Mouse (Mus musculus) liver, embryonic 15.5 days (tissue): ENCODE data around the gene Rfx3. TPM values are rescaled to one million over a fixed set of nuclear protein-coding genes. Genes with fewer than 3 reads are reported as not detected.

Source experiments
- ATAC-seq: fragments of 200-750 bp; cut with Nextera tagmentation; 2 replicates; pipeline ENCODE4 v1.8.0; 2017; ENCODE audit warnings: moderate number of reproducible peaks, mild to moderate bottlenecking, moderate library complexity; ENCODE audit not compliant: insufficient read depth
- H3K27ac ChIP-seq: fragments of 300-500 bp; sonication (generic); replicated peaks from 2 replicates; pipeline ENCODE4 v1.5.1; 2015; ENCODE audit warnings: mild to moderate bottlenecking, inconsistent platforms
- H3K27me3 ChIP-seq: fragments of 300-500 bp; sonication (generic); 2 replicates; pipeline ENCODE4 v1.6.1; 2015; ENCODE audit warnings: mild to moderate bottlenecking, inconsistent platforms
- H3K36me3 ChIP-seq: fragments of 300-500 bp; sonication (generic); replicated peaks from 2 replicates; pipeline ENCODE4 v1.6.1; 2015; ENCODE audit warnings: moderate library complexity, mild to moderate bottlenecking, inconsistent platforms
- H3K4me1 ChIP-seq: fragments of 300-500 bp; sonication (generic); replicated peaks from 2 replicates; pipeline ENCODE4 v1.6.1; 2015; ENCODE audit warnings: inconsistent platforms
- H3K4me2 ChIP-seq: fragments of 300-500 bp; sonication (generic); 2 replicates; pipeline ENCODE4 v1.6.1; 2015; ENCODE audit warnings: moderate library complexity, mild to moderate bottlenecking, inconsistent platforms
- H3K4me3 ChIP-seq: fragments of 300-500 bp; sonication (generic); replicated peaks from 2 replicates; pipeline ENCODE4 v1.5.1; 2015; ENCODE audit warnings: mild to moderate bottlenecking, inconsistent platforms
- H3K9ac ChIP-seq: fragments of 300-500 bp; sonication (generic); 2 replicates; pipeline ENCODE4 v1.6.1; 2015; ENCODE audit warnings: moderate library complexity, mild to moderate bottlenecking, inconsistent platforms
- H3K9me3 ChIP-seq: fragments of 300-500 bp; sonication (generic); replicated peaks from 2 replicates; pipeline ENCODE4 v1.6.1; 2016; ENCODE audit warnings: inconsistent platforms
- WGBS: fragments of 180-500 bp; shearing (Covaris S2); methylation state at CpG from one replicate; pipeline ENCODE4 v1.1.7; 2015; ENCODE audit warnings: mixed read lengths; ENCODE audit not compliant: insufficient replicate concordance; 5-methylcytosine and 5-hydroxymethylcytosine counted together
- polyA plus RNA-seq: library from polyadenylated mRNA; unstranded; fragments of >200 nt; fragmentation: Nextera tagmentation; extraction: Ambion mirVana; gene quantifications from 2 replicates; pipeline ENCODE4 v1.2.1, GENCODE M21; 2015

Gene Rfx3
- polyA plus RNA-seq, 1 experiment from 2014 or later: 1.7 TPM

DNA sequence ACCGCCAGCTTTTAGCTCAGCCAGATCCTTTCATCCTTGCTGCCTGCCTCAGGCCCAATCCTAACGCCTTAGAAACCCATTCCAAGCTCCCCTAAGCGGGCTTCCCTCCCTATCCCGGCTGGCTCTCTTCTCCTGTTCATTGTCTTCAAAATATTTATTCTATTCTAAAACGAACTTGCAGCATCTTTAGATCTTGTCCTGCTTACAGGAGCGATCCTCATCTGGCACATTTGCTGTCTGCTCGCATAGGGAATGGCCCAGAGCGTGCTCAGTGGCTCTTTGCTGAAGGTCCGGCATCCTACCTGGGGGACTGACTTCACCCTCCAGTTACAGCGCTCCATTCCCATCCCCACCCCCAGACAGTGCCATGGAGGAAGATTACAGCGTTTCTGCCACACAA lies 292.0 kb downstream of the Rfx3 start:
- Histone ChIP-seq H3K4me2 (no peak overlapping the region), H3K4me1 (no peaks in the 10 kb centered on the region), H3K36me3 (no peaks in the 10 kb centered on the region), H3K27me3 (no peaks in the 10 kb centered on the region), H3K9me3 (no peaks in the 10 kb centered on the region), H3K27ac (no peak overlapping the region), H3K4me3 (no peak overlapping the region), H3K9ac (no peak overlapping the region)
- no peak for ATAC-seq
- 62% methylated on average over 11 of the region's 11 CpGs for WGBS

DNA sequence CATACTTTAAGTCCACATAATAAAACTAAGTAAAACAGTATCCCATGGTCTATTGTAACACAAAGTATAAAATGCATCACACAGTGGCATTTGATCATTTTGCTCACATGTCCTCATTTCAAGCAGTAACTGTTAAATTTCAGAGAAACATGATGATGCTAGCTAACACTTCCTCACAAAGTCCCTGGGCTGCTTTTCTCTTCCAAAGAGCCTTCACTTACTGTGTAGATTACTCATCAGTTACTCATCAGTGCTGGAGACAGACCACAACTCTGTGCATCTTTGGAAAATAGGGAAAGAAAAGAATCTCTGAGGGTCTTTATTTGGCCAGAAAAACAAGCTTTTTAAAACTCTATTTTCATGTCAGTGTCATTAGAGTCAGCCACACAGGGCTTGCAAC lies 294.7 kb downstream of the Rfx3 start:
- H3K4me2 ChIP-seq: no peak overlapping the region
- H3K36me3 ChIP-seq: no peaks in the 10 kb centered on the region
- no peaks in the 10 kb centered on the region for H3K9me3 ChIP-seq
- H3K4me1 ChIP-seq: no peaks in the 10 kb centered on the region
- no peaks in the 10 kb centered on the region for H3K27me3 ChIP-seq
- H3K27ac ChIP-seq: no peak overlapping the region
- no peak overlapping the region for H3K4me3 ChIP-seq
- no peak overlapping the region for H3K9ac ChIP-seq
- ATAC-seq: no peak
